Mouse (Mus musculus): ENCODE results near the gene Tut7. TPM values are rescaled to one million over a fixed set of nuclear protein-coding genes. Genes with fewer than 3 reads are reported as not detected.

The Tut7 gene
- polyA plus RNA-seq, 1 experiment from 2014 or later: 54.9 TPM

GRCm38 (mm10) chr13:59820836-59821235 is 2.1 kb downstream of the Tut7 start:
- H3K9ac ChIP-seq (replicated peaks): 0 out of 2 replicates have a peak overlapping the region, but pooled peaks have one; percentile 1

GRCm38 (mm10) chr13:59820114-59820513 is 2.8 kb downstream of the Tut7 start:
- no peaks in the 10 kb centered on the region for H3K27me3 ChIP-seq
- no peak for ATAC-seq (replicated peaks)
- WGBS: 76% methylated on average over 4 of the region's 4 CpGs
- H3K4me2 ChIP-seq (replicated peaks): no peak overlapping the region
- no peaks in the 10 kb centered on the region for H3K9me3 ChIP-seq
- H3K4me1 ChIP-seq: peaks cover 39% of the 10 kb centered on the region
- H3K27ac ChIP-seq (replicated peaks): no peak overlapping the region
- H3K36me3 ChIP-seq: peaks cover 25% of the 10 kb centered on the region
- H3K9ac ChIP-seq (replicated peaks): no peak overlapping the region
- H3K4me3 ChIP-seq: no peak overlapping the region

More at GRCm38 (mm10) chr13:59820836-59821235, 2.1 kb downstream of the Tut7 start:
- H3K4me1 ChIP-seq: peaks cover 39% of the 10 kb centered on the region
- peaks cover 18% of the 10 kb centered on the region for H3K36me3 ChIP-seq
- H3K27me3 ChIP-seq: no peaks in the 10 kb centered on the region
- H3K27ac ChIP-seq (replicated peaks): no peak overlapping the region
- H3K4me2 ChIP-seq (replicated peaks): peak overlapping the region; percentile 60; the same call in 1 of the 2 replicates
- H3K4me3 ChIP-seq: no peak overlapping the region
- WGBS: 86% methylated on average over 3 of the region's 3 CpGs
- H3K9me3 ChIP-seq: no peaks in the 10 kb centered on the region
- ATAC-seq (replicated peaks): no peak

DNA sequence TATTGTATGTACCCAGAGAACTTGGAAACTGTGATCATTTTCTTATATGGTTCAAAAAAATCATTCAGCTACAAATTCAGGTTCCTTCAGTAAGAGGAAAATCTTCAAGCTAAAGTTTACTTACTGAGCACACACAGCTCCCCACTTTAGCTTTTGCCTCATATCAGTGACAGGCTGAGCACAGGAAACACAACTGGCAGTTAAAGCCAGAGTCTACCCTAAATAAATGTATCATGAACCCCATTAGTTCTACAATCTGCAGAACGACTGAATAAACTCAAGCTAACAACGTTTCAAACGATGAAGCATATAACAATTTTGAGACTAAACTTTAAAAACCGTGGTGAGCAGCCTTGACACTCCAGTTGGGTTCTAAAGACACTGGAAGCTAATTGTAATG is 5.6 kb downstream of the Tut7 start:
- Histone ChIP-seq H3K9ac (replicated peaks) (no peak overlapping the region), H3K27ac (replicated peaks) (no peak overlapping the region), H3K4me1 (peaks cover 39% of the 10 kb centered on the region), H3K4me3 (no peak overlapping the region), H3K9me3 (no peaks in the 10 kb centered on the region), H3K27me3 (no peaks in the 10 kb centered on the region), H3K36me3 (peaks cover 49% of the 10 kb centered on the region), H3K4me2 (replicated peaks) (no peak overlapping the region)
- ATAC-seq (replicated peaks): no peak
- 96% methylated on average over 4 of the region's 4 CpGs for WGBS

GRCm38 (mm10) chr13:59814109-59814591 is 8.8 kb downstream of the Tut7 start:
- Histone ChIP-seq H3K4me3 (no peak overlapping the region), H3K27ac (replicated peaks) (no peak overlapping the region), H3K9me3 (no peaks in the 10 kb centered on the region), H3K4me2 (replicated peaks) (no peak overlapping the region), H3K9ac (replicated peaks) (no peak overlapping the region), H3K4me1 (peaks cover 9% of the 10 kb centered on the region), H3K27me3 (no peaks in the 10 kb centered on the region), H3K36me3 (peaks cover 78% of the 10 kb centered on the region)
- WGBS: 81% methylated on average over 6 of the region's 6 CpGs
- ATAC-seq (replicated peaks): no peak

GRCm38 (mm10) chr13:59811581-59811980 is 11.4 kb downstream of the Tut7 start:
- H3K27me3 ChIP-seq: no peaks in the 10 kb centered on the region
- ATAC-seq (replicated peaks): no peak
- WGBS: 94% methylated on average over 3 of the region's 3 CpGs
- no peak overlapping the region for H3K9ac ChIP-seq (replicated peaks)
- no peak overlapping the region for H3K27ac ChIP-seq (replicated peaks)
- H3K36me3 ChIP-seq: peaks cover 90% of the 10 kb centered on the region
- no peak overlapping the region for H3K4me2 ChIP-seq (replicated peaks)
- no peaks in the 10 kb centered on the region for H3K4me1 ChIP-seq
- H3K4me3 ChIP-seq: no peak overlapping the region
- no peaks in the 10 kb centered on the region for H3K9me3 ChIP-seq

GRCm38 (mm10) chr13:59801000-59801399 is 21.9 kb downstream of the Tut7 start:
- H3K4me3 ChIP-seq: no peak overlapping the region
- H3K9ac ChIP-seq (replicated peaks): no peak overlapping the region
- H3K9me3 ChIP-seq: no peaks in the 10 kb centered on the region
- no peak for ATAC-seq (replicated peaks)
- peaks cover 95% of the 10 kb centered on the region for H3K36me3 ChIP-seq
- no peak overlapping the region for H3K27ac ChIP-seq (replicated peaks)
- H3K4me2 ChIP-seq (replicated peaks): no peak overlapping the region
- WGBS: 84% methylated on average over 6 of the region's 6 CpGs
- no peaks in the 10 kb centered on the region for H3K27me3 ChIP-seq
- H3K4me1 ChIP-seq: no peaks in the 10 kb centered on the region

DNA sequence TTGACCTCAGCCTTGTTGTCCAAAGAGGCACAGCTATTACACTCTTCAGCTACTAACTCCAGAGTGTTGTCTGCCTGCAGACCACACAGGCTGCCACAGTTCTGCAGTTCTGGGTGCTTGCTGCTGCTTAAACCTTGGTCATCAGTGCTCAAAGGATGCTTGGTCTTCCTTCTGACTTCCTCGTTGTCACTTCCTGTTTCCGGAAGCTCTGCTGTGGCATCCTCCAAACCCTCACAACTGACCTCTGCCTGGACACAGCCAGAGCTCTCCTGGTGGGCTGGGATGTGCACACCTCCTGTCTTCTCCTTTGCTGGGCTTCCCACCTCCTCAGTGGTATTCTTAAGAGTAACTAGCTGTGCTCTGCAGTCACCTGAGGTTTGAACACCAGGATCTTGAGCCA is 22.9 kb downstream of the Tut7 start:
- Histone ChIP-seq H3K36me3 (peaks cover 95% of the 10 kb centered on the region), H3K27ac (replicated peaks) (no peak overlapping the region), H3K27me3 (no peaks in the 10 kb centered on the region), H3K4me1 (no peaks in the 10 kb centered on the region), H3K4me3 (no peak overlapping the region), H3K9ac (replicated peaks) (no peak overlapping the region), H3K9me3 (no peaks in the 10 kb centered on the region), H3K4me2 (replicated peaks) (no peak overlapping the region)
- 92% methylated on average over 2 of the region's 2 CpGs for WGBS
- no peak for ATAC-seq (replicated peaks)

GRCm38 (mm10) chr13:59798306-59798705 is 24.6 kb downstream of the Tut7 start:
- 96% methylated on average over 1 of the region's 1 CpGs for WGBS

GRCm38 (mm10) chr13:59796466-59796848 is 26.5 kb downstream of the Tut7 start:
- no peak for ATAC-seq (replicated peaks)
- 97% methylated on average over 9 of the region's 9 CpGs for WGBS
- Histone ChIP-seq H3K27me3 (no peaks in the 10 kb centered on the region), H3K9ac (replicated peaks) (no peak overlapping the region), H3K4me2 (replicated peaks) (no peak overlapping the region), H3K4me1 (no peaks in the 10 kb centered on the region), H3K9me3 (no peaks in the 10 kb centered on the region), H3K36me3 (peaks cover 95% of the 10 kb centered on the region), H3K27ac (replicated peaks) (no peak overlapping the region), H3K4me3 (no peak overlapping the region)

More at GRCm38 (mm10) chr13:59798306-59798705, 24.6 kb downstream of the Tut7 start:
- H3K9ac ChIP-seq (replicated peaks): no peak overlapping the region
- no peaks in the 10 kb centered on the region for H3K4me1 ChIP-seq
- H3K27me3 ChIP-seq: no peaks in the 10 kb centered on the region
- H3K4me2 ChIP-seq (replicated peaks): no peak overlapping the region
- H3K36me3 ChIP-seq: peaks cover 92% of the 10 kb centered on the region
- ATAC-seq (replicated peaks): no peak
- H3K9me3 ChIP-seq: no peaks in the 10 kb centered on the region
- H3K27ac ChIP-seq (replicated peaks): no peak overlapping the region
- no peak overlapping the region for H3K4me3 ChIP-seq

GRCm38 (mm10) chr13:59795807-59796465 is 27.0 kb downstream of the Tut7 start:
- H3K27ac ChIP-seq (replicated peaks): no peak overlapping the region
- ATAC-seq (replicated peaks): no peak
- no peaks in the 10 kb centered on the region for H3K4me1 ChIP-seq
- H3K4me3 ChIP-seq: no peak overlapping the region
- no peaks in the 10 kb centered on the region for H3K27me3 ChIP-seq
- H3K36me3 ChIP-seq: peaks cover 96% of the 10 kb centered on the region
- WGBS: 96% methylated on average over 6 of the region's 6 CpGs
- H3K9me3 ChIP-seq: no peaks in the 10 kb centered on the region
- H3K4me2 ChIP-seq (replicated peaks): no peak overlapping the region
- H3K9ac ChIP-seq (replicated peaks): no peak overlapping the region

GRCm38 (mm10) chr13:59794786-59795185 is 28.2 kb downstream of the Tut7 start:
- no peak overlapping the region for H3K4me2 ChIP-seq (replicated peaks)
- no peak overlapping the region for H3K4me3 ChIP-seq
- no peaks in the 10 kb centered on the region for H3K9me3 ChIP-seq
- no peak overlapping the region for H3K27ac ChIP-seq (replicated peaks)
- H3K36me3 ChIP-seq: peaks cover 96% of the 10 kb centered on the region
- no peaks in the 10 kb centered on the region for H3K4me1 ChIP-seq
- WGBS: 96% methylated on average over 1 of the region's 1 CpGs
- ATAC-seq (replicated peaks): no peak
- H3K9ac ChIP-seq (replicated peaks): no peak overlapping the region
- no peaks in the 10 kb centered on the region for H3K27me3 ChIP-seq

DNA sequence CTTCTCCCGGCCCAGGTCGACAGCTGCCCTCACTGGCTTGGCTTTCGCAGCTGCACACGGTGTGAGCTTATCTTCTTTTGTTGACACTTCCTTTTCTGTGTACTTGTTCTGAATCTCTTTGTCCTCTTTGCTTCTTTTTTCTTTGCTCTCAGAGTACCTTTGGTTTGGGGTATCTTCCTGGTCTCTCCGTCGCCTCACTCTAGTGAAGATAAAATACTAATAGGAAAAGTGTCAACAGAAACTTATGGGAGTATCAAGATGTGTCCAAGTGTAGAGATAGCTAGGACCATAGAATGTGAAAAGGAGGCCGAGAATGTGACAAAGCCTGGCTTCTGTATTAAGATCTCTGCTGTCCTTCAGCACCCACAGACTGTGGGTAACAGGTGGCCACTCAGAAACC is 40.8 kb downstream of the Tut7 start, which contains the start of gene Gm49354:
TSS of gene Gm49354 (minus strand) at position 101 of the 400 bp plus-strand sequence.
- ATAC-seq (replicated peaks): no peak
- no peak within 1 kb of the TSS for H3K4me3 ChIP-seq
- H3K27me3 ChIP-seq: no peaks in the 10 kb centered on the region
- H3K36me3 ChIP-seq: peaks cover 93% of the 10 kb centered on the region
- H3K4me2 ChIP-seq (replicated peaks): no peak within 1 kb of the TSS
- H3K27ac ChIP-seq (replicated peaks): no peak within 1 kb of the TSS
- 92% methylated on average over 7 of the region's 7 CpGs for WGBS
- no peaks in the 10 kb centered on the region for H3K9me3 ChIP-seq
- no peaks in the 10 kb centered on the region for H3K4me1 ChIP-seq
- H3K9ac ChIP-seq (replicated peaks): no peak within 1 kb of the TSS
